Mouse (Mus musculus) midbrain, embryonic 11.5 days (tissue): Measurements from ENCODE around the gene 4930442H23Rik. TPM values are rescaled to one million over a fixed set of nuclear protein-coding genes. Genes with fewer than 3 reads are reported as not detected.
"Not testable (repeated sequence)": the region's sequence is repeated elsewhere in the genome, so short reads cannot be mapped to it uniquely, and the experiment has no call there.

Source experiments
- ATAC-seq: fragments of 200-750 bp; cut with Nextera tagmentation; 2 replicates; pipeline ENCODE4 v1.8.0; 2017; ENCODE audit warnings: moderate TSS enrichment, moderate library complexity; ENCODE audit not compliant: low FRiP score
- DNase-seq: peaks from one replicate; pipeline ENCODE4 v3.0.0; 2015; ENCODE audit warnings: low spot score; ENCODE audit errors: missing footprints
- H3K27ac ChIP-seq: fragments of 300-500 bp; sonication (generic); 2 replicates; pipeline ENCODE4 v1.5.1; 2014; ENCODE audit warnings: low read depth, low read length
- H3K27me3 ChIP-seq: fragments of 300-500 bp; sonication (generic); 2 replicates; pipeline ENCODE4 v1.6.1; 2014; ENCODE audit warnings: mild to moderate bottlenecking, low read length, moderate library complexity, mixed read lengths; ENCODE audit not compliant: control insufficient read depth, insufficient read depth
- H3K36me3 ChIP-seq: fragments of 300-500 bp; sonication (generic); 2 replicates; pipeline ENCODE4 v1.6.1; 2014; ENCODE audit warnings: mild to moderate bottlenecking, low read length, moderate library complexity, mixed read lengths; ENCODE audit not compliant: control insufficient read depth, insufficient read depth
- H3K4me1 ChIP-seq: fragments of 300-500 bp; sonication (generic); 2 replicates; pipeline ENCODE4 v1.6.1; 2014; ENCODE audit warnings: low read length; ENCODE audit not compliant: control insufficient read depth, insufficient read depth
- H3K4me2 ChIP-seq: fragments of 300-500 bp; sonication (generic); 2 replicates; pipeline ENCODE4 v1.6.1; 2014; ENCODE audit warnings: mild to moderate bottlenecking, moderate library complexity
- H3K4me3 ChIP-seq: fragments of 300-500 bp; sonication (generic); 2 replicates; pipeline ENCODE4 v1.5.1; 2014; ENCODE audit warnings: low read depth, low read length
- H3K9ac ChIP-seq: fragments of 300-500 bp; sonication (generic); 2 replicates; pipeline ENCODE4 v1.6.1; 2014; ENCODE audit warnings: low read length
- H3K9me3 ChIP-seq: fragments of 300-500 bp; sonication (generic); 2 replicates; pipeline ENCODE4 v1.6.1; 2016; ENCODE audit warnings: low read length; ENCODE audit not compliant: control insufficient read depth
- WGBS: fragments of 180-500 bp; shearing (Covaris S2); extraction: QIAGEN DNeasy Blood & Tissue Kit; methylation state at CpG from one replicate; pipeline ENCODE4 v1.1.7; 2014; 5-methylcytosine and 5-hydroxymethylcytosine counted together
- polyA plus RNA-seq: library from polyadenylated mRNA; unstranded; fragments of >200 nt; fragmentation: Nextera tagmentation; extraction: Ambion mirVana; gene quantifications from 2 replicates; pipeline ENCODE4 v1.2.1, GENCODE M21; 2014

4930442H23Rik gene
- polyA plus RNA-seq, 1 experiment from 2014 or later: not detected

DNA sequence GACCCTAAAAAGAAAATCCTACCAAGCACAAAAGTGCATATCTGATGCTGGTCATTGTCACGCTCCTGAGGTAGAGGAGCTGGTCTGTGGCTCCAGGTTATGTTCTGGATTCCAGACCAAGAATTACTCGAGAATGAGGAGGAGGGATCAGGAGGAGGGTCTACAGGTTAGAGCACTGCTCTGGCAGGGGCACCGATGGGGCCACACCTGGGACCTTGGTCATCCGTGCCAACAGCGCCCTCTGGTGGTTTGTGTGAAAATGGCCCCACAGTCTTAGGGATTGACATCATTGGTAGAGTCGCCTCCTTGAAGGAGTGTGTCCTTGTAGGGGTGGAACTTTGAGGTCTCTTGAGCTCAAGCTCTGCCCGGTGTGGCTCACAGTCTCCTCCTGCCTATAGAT lies 34.3 kb upstream of the 4930442H23Rik start:
- no peaks in the 10 kb centered on the region for H3K9me3 ChIP-seq
- H3K36me3 ChIP-seq: peaks cover 3% of the 10 kb centered on the region
- H3K9ac ChIP-seq: no peak overlapping the region
- peak; percentile 59; the same call in 1 of the 2 replicates for ATAC-seq
- H3K27me3 ChIP-seq: no peaks in the 10 kb centered on the region
- WGBS: 40% methylated on average over 7 of the region's 7 CpGs
- no peak overlapping the region for H3K27ac ChIP-seq
- peak; percentile 92 for DNase-seq
- no peak overlapping the region for H3K4me3 ChIP-seq
- H3K4me2 ChIP-seq: no peak overlapping the region
- no peaks in the 10 kb centered on the region for H3K4me1 ChIP-seq

DNA sequence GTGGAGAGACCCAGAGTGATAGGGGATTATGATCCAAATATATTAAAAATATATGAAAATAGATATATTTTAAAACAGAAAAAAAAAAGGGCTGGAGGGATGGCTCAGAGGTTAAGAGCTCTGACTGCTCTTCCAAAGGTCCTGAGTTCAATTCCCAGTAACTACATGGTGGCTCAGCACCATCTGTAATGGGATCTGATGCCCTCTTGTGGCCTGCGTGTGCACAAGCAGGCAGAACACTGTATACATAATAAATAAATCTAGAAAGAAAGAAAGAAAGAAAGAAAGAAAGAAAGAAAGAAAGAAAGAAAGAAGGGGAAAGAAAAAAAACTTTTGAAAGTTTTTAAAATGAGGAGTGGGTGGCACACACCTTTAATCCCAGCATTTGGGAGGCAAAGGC lies 33.6 kb upstream of the 4930442H23Rik start:
- DNase-seq, H3K27me3 ChIP-seq, H3K4me1 ChIP-seq, H3K27ac ChIP-seq, H3K4me3 ChIP-seq, H3K4me2 ChIP-seq, ATAC-seq, H3K36me3 ChIP-seq, H3K9me3 ChIP-seq, H3K9ac ChIP-seq: not testable (repeated sequence)
- 24% methylated on average over 1 of the region's 1 CpGs for WGBS

DNA sequence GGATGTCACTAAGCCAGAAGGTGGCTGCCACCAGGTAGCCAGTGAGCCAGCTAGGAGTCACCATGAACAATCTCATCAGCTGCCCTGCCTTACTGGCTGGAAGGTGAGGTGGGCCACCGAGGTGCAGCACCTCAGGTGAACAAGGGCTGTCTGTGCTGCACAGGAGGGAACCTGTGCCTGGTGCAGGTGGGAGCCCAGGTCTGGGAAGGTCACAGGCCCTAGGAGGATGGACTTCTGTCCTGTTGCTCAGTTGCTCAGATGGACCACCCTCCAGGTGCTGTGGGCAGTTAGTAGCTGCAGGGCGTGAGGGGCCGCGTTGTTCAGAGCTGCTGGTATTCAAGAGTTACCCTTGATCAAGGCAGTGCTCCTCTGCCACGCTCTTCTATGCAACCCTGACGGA lies 33.2 kb upstream of the 4930442H23Rik start:
- H3K36me3 ChIP-seq: peaks cover 13% of the 10 kb centered on the region
- no peak overlapping the region for H3K4me2 ChIP-seq
- H3K27ac ChIP-seq: no peak overlapping the region
- ATAC-seq (no peak), DNase-seq (no peak)
- WGBS: 81% methylated on average over 6 of the region's 6 CpGs
- no peaks in the 10 kb centered on the region for H3K9me3 ChIP-seq
- no peak overlapping the region for H3K9ac ChIP-seq
- no peaks in the 10 kb centered on the region for H3K4me1 ChIP-seq
- H3K4me3 ChIP-seq: no peak overlapping the region
- H3K27me3 ChIP-seq: no peaks in the 10 kb centered on the region

DNA sequence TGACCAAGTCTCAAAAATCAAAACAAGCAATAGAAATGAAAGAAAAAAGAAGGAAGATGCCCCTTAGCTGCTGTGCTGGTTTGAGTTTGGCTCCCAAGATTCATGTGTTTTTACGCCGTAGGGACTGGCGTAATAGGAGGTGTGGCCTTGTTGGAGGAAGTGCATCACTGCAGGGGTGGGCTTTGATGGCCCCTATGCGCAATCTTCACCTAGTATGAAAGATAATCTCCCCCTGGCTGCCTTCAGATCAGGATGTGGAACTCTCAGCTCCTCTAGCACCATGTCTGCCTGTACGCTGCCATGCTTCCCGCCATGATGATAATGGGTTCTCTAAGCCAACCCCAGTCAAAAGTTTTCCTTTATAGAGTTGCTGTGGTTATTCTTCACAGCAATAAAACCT lies 32.6 kb upstream of the 4930442H23Rik start:
- no peak overlapping the region for H3K4me3 ChIP-seq
- H3K4me1 ChIP-seq: no peaks in the 10 kb centered on the region
- no peak overlapping the region for H3K27ac ChIP-seq
- no peaks in the 10 kb centered on the region for H3K9me3 ChIP-seq
- H3K9ac ChIP-seq: no peak overlapping the region
- WGBS: 95% methylated on average over 6 of the region's 6 CpGs
- H3K27me3 ChIP-seq: no peaks in the 10 kb centered on the region
- DNase-seq (no peak), ATAC-seq (no peak)
- H3K36me3 ChIP-seq: peaks cover 16% of the 10 kb centered on the region
- H3K4me2 ChIP-seq: no peak overlapping the region

DNA sequence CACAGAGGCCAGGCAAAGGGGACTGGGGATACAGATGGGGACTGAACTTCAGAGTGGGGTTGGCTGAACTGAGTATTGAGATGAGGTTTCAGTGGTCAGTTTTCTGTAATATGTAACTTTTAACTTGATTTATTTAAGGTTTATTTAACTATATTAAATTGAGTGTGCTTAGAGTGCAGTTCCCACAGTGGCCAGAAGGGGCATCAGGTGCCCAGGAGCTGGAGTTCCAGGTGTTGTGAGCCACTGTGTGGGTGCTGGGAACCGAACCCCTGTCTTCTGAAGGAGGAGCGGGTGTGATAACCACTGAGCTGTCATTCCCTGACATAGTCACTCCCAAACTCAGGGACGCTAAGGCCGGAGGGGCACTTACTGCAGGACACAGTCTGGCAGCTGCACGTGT lies 26.5 kb upstream of the 4930442H23Rik start:
- Histone ChIP-seq H3K27me3 (no peaks in the 10 kb centered on the region), H3K4me2 (no peak overlapping the region), H3K4me3 (no peak overlapping the region), H3K4me1 (no peaks in the 10 kb centered on the region), H3K9me3 (peaks cover 4% of the 10 kb centered on the region), H3K9ac (no peak overlapping the region), H3K27ac (no peak overlapping the region), H3K36me3 (peaks cover 26% of the 10 kb centered on the region)
- 95% methylated on average over 5 of the region's 5 CpGs for WGBS
- ATAC-seq (no peak), DNase-seq (no peak)

DNA sequence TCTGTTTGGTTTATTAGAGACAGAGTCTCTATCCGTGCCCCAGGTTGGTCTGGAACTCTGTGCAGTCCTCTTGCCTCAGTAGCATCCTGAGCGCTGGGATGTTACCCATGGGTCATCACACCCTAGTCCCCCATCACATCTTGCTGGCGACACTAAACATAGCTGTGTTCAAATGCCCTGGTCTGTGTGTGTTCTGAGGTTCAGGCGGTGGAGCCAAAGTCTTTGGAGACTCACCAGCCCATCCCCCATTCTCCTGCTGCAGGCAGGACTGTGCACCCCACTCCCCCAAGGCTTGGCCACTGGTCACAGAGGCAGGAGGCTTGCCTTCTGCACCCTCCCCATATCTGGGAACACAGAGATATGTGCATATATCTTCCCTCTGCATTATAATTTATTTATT lies 20.5 kb upstream of the 4930442H23Rik start:
- no peak for DNase-seq
- H3K4me3 ChIP-seq: no peak overlapping the region
- H3K4me2 ChIP-seq: no peak overlapping the region
- H3K4me1 ChIP-seq: no peaks in the 10 kb centered on the region
- no peaks in the 10 kb centered on the region for H3K36me3 ChIP-seq
- 0 out of 2 replicates have a peak, but pooled peaks have one; percentile 20 for ATAC-seq
- no peaks in the 10 kb centered on the region for H3K27me3 ChIP-seq
- H3K9me3 ChIP-seq: no peaks in the 10 kb centered on the region
- H3K27ac ChIP-seq: no peak overlapping the region
- no peak overlapping the region for H3K9ac ChIP-seq
- WGBS: 71% methylated on average over 4 of the region's 4 CpGs

DNA sequence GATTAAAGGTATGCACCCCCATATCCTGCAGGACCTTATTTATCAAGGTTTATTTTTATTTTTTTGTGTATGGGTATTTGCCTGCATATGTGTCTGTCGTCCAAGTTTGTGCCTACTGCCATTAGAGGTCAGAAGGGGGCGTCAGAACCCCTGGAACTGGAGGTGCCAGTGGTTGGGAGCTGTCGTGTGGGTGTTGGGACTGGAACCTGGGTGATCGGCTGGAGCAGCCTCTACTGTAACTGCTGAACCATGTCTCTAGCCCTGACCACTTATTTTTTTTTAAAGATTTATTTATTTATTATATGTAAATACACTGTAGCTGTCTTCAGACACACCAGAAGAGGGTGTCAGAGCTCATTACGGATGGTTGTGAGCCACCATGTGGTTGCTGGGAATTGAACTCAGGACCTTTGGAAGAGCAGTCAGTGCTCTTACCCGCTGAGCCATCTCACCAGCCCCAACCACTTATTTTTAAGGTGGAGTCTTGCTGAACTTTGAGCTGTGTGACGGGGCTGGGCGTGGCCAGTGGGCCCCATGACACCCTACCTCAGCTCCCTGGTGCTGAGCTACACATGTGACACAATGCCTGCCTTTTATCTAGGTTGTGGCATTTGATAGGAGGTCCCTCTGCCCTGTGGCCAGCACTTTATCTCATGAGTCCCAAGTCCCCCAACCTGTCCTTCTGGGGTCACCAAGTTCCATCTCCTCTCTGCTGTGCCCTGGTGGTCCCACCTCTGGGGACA lies 19.5 kb upstream of the 4930442H23Rik start:
- DNase-seq (no peak), ATAC-seq (peak; percentile 29; the same call in 1 of the 2 replicates)
- no peaks in the 10 kb centered on the region for H3K36me3 ChIP-seq
- H3K4me1 ChIP-seq: no peaks in the 10 kb centered on the region
- no peaks in the 10 kb centered on the region for H3K27me3 ChIP-seq
- H3K4me3 ChIP-seq: no peak overlapping the region
- H3K9me3 ChIP-seq: no peaks in the 10 kb centered on the region
- H3K4me2 ChIP-seq: no peak overlapping the region
- H3K27ac ChIP-seq: no peak overlapping the region
- WGBS: 72% methylated on average over 8 of the region's 8 CpGs
- no peak overlapping the region for H3K9ac ChIP-seq

DNA sequence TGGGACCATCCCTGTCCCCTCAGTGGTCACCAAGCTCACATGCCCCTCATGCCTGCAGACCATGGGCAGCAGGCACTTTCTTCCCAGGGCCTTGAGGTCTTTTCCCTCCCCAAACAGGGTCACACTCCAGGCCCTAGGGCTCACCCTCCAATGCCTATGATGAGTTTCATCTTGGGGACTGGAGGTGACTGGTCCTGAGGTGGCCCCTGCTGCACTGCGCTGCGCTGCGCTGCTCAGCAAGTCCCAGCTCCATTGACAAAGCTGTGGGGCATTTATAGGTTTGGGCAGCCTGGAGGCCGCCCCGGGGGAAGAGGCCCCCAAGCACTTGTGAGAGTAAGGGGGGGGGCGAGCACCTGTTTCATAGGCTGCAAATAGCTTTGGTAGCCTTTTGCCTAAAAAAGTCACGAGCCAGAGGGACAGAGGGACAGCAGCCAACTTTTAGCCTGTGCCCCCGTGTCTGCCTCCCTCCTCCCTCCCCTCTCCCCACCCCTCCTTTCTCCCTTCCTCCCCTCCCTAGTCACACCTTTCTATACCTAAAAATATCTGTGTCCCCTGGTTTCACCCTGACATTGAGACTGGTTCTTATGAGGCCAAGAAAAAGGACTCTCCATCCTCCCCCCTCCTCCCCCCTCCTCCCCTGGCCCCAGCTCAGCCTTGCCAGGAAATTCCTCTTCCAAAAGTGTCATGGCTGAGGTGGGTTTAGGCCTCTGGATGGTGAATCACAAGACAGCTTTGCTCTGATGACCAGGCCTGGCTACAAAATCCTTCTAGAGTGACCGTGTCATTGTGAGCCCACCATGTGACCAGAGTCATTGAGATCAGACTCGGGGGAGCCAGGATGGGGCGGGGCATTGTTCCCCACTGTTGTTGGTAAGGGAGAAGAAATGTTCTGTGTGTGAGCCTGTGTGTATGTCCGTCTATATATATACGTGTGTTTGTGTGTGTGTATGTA lies 18.4 kb upstream of the 4930442H23Rik start, which contains the start of gene Nmrk2:
Nmrk2 (minus strand) TSS at position 245 of the 952 bp plus-strand sequence.
- no peaks in the 10 kb centered on the region for H3K27me3 ChIP-seq
- no peaks in the 10 kb centered on the region for H3K9me3 ChIP-seq
- WGBS: 63% methylated on average over 13 of the region's 13 CpGs
- no peaks in the 10 kb centered on the region for H3K4me1 ChIP-seq
- no peak for ATAC-seq
- H3K4me2 ChIP-seq: no peak within 1 kb of the TSS
- H3K9ac ChIP-seq: no peak within 1 kb of the TSS
- no peaks in the 10 kb centered on the region for H3K36me3 ChIP-seq
- H3K27ac ChIP-seq: no peak within 1 kb of the TSS
- no peak within 1 kb of the TSS for H3K4me3 ChIP-seq
- no peak for DNase-seq
